10 mouse cellular contexts compared by ENCODE assay signal in genomic region chr2:31130815-31131299, GRCm38 (mm10). TPM values are rescaled to one million over a fixed set of nuclear protein-coding genes. Genes with fewer than 3 reads are reported as not detected.
DNase-seq lines count a peak whose midpoint lies in the region; ATAC-seq and TF ChIP-seq lines count a peak whose summit lies in the region.
"Had no signal": no experiment of that assay in that cellular context is flagged by ENCODE, and none has a peak within 500 bp of the region (broad histone marks: within the 10 kb centered on the region; RNA-seq: fewer than 3 reads in every experiment).

No protein-coding gene starts in this region.

- H3K27me3 ChIP-seq in hindbrain, embryonic 13.5 days, result no peaks in the 10 kb centered on the region
- H3K27me3 ChIP-seq in hindbrain, embryonic 12.5 days, result no peaks in the 10 kb centered on the region
- H3K27me3 ChIP-seq in MEL (ENCODE audit: control insufficient read depth in 1 of 2, insufficient read depth in 2 of 2, low read length in 2 of 2), result no peaks in the 10 kb centered on the region
- H3K27me3 ChIP-seq in stomach, embryonic 14.5 days (ENCODE audit: control insufficient read depth, insufficient read depth, low read length), result no peaks in the 10 kb centered on the region
- H3K27me3 ChIP-seq in forebrain, postnatal 0 days (ENCODE audit: insufficient read depth, low read length), result no peaks in the 10 kb centered on the region

- TF ChIP-seq EP300 in MEL (IDR thresholded peaks at IDR 0.05; ENCODE audit: low read depth in 1 of 2, low read length in 2 of 2), result peak; percentile 8 to 26; a peak in 1 of 4 replicates

- H3K4me3 ChIP-seq in hindbrain, embryonic 13.5 days, result no peak overlapping the region
- no peak overlapping the region for H3K4me3 ChIP-seq in hindbrain, embryonic 12.5 days
- H3K4me3 ChIP-seq in MEL (ENCODE audit: control insufficient read depth in 1 of 2, insufficient read depth in 1 of 2, low read depth in 2 of 2, low read length in 2 of 2), result no peak overlapping the region
- no peak overlapping the region for H3K4me3 ChIP-seq in stomach, embryonic 14.5 days (ENCODE audit: low read depth, low read length)
- H3K4me3 ChIP-seq in forebrain, postnatal 0 days (ENCODE audit: low read depth, low read length), result no peak overlapping the region
- H3K4me3 ChIP-seq: myocyte had no signal

- no peak for TF ChIP-seq RAD21 in MEL (IDR thresholded peaks at IDR 0.05; ENCODE audit: low read depth, low read length)

- TF ChIP-seq POLR2A in MEL (IDR thresholded peaks at IDR 0.05; ENCODE audit: control insufficient read depth in 1 of 2, insufficient read depth in 1 of 2, low read depth in 1 of 2, low read length in 2 of 2, poor library complexity in 1 of 2), result no peak

- no peaks in the 10 kb centered on the region for H3K36me3 ChIP-seq in hindbrain, embryonic 13.5 days
- no peaks in the 10 kb centered on the region for H3K36me3 ChIP-seq in hindbrain, embryonic 12.5 days
- peaks cover 0 to 16% of the 10 kb centered on the region in 2 experiments; a peak in 2 of 4 replicates for H3K36me3 ChIP-seq in MEL (ENCODE audit: control insufficient read depth in 1 of 2, insufficient read depth in 2 of 2, low read length in 2 of 2)
- no peaks in the 10 kb centered on the region for H3K36me3 ChIP-seq in stomach, embryonic 14.5 days (ENCODE audit: control insufficient read depth, insufficient read depth, low read length)
- no peaks in the 10 kb centered on the region for H3K36me3 ChIP-seq in forebrain, postnatal 0 days (ENCODE audit: insufficient read depth)

- 76% methylated on average over 8 of the region's 8 CpGs for WGBS in hindbrain, embryonic 13.5 days
- WGBS in hindbrain, embryonic 12.5 days, result 82% methylated on average over 8 of the region's 8 CpGs
- 69% methylated on average over 8 of the region's 8 CpGs for WGBS in stomach, embryonic 14.5 days
- 80% methylated on average over 8 of the region's 8 CpGs for WGBS in forebrain, postnatal 0 days

- H3K4me2 ChIP-seq in hindbrain, embryonic 13.5 days, result no peak overlapping the region
- no peak overlapping the region for H3K4me2 ChIP-seq in hindbrain, embryonic 12.5 days (replicated peaks)
- no peak overlapping the region for H3K4me2 ChIP-seq in stomach, embryonic 14.5 days (replicated peaks; ENCODE audit: low read depth, low read length)
- no peak overlapping the region for H3K4me2 ChIP-seq in forebrain, postnatal 0 days (ENCODE audit: low read depth)

- no peak overlapping the region for H3K9ac ChIP-seq in hindbrain, embryonic 13.5 days
- H3K9ac ChIP-seq in hindbrain, embryonic 12.5 days, result no peak overlapping the region
- peak overlapping the region; percentile 6; the same call in 1 of the 2 replicates for H3K9ac ChIP-seq in MEL (ENCODE audit: control insufficient read depth, low read depth, low read length, poor library complexity, severe bottlenecking)
- no peak overlapping the region for H3K9ac ChIP-seq in stomach, embryonic 14.5 days (replicated peaks; ENCODE audit: low read depth, low read length)
- no peak overlapping the region for H3K9ac ChIP-seq in forebrain, postnatal 0 days

- H3K4me1 ChIP-seq in hindbrain, embryonic 13.5 days (replicated peaks), result peaks cover 23% of the 10 kb centered on the region
- H3K4me1 ChIP-seq in hindbrain, embryonic 12.5 days, result peaks cover 13% of the 10 kb centered on the region; the same call in 1 of the 2 replicates
- peaks cover 16 to 32% of the 10 kb centered on the region in 2 experiments for H3K4me1 ChIP-seq in MEL (ENCODE audit: control insufficient read depth in 1 of 2, insufficient read depth in 2 of 2, low read length in 2 of 2)
- H3K4me1 ChIP-seq in stomach, embryonic 14.5 days (ENCODE audit: control insufficient read depth, insufficient read depth, low read length), result peaks cover 28% of the 10 kb centered on the region
- H3K4me1 ChIP-seq in forebrain, postnatal 0 days (ENCODE audit: insufficient read depth), result no peaks in the 10 kb centered on the region

- ATAC-seq in hindbrain, embryonic 13.5 days (ENCODE audit: low FRiP score), result no peak
- ATAC-seq in hindbrain, embryonic 12.5 days (ENCODE audit: low FRiP score), result no peak
- ATAC-seq in stomach, embryonic 14.5 days (ENCODE audit: insufficient number of reproducible peaks, insufficient read depth, low FRiP score, low read depth), result no peak; the same call in 1 of the 2 replicates
- ATAC-seq in forebrain, postnatal 0 days, result no peak

- 0 out of 2 replicates have a peak overlapping the region, but pooled peaks have one; percentile 30 for H3K27ac ChIP-seq in hindbrain, embryonic 13.5 days
- H3K27ac ChIP-seq in hindbrain, embryonic 12.5 days, result no peak overlapping the region
- peak overlapping the region; percentile 41; the same call in 1 of the 2 replicates for H3K27ac ChIP-seq in MEL (ENCODE audit: control insufficient read depth, low read depth, low read length)
- peak overlapping the region; percentile 48; the same call in 1 of the 2 replicates for H3K27ac ChIP-seq in stomach, embryonic 14.5 days (ENCODE audit: low read length)
- H3K27ac ChIP-seq in forebrain, postnatal 0 days (ENCODE audit: low read depth, low read length), result no peak overlapping the region

- peak in 2 of 3 experiments; percentile 5 to 13; a peak in 1 of 6 replicates for TF ChIP-seq CTCF in MEL (IDR thresholded peaks at IDR 0.05 in 2 of 3, conservative IDR thresholded peaks at IDR 0.05 in 1 of 3; ENCODE audit: control insufficient read depth in 1 of 3, insufficient read depth in 1 of 3, low read depth in 2 of 3, low read length in 3 of 3, poor library complexity in 1 of 3, severe bottlenecking in 1 of 3)
- TF ChIP-seq CTCF in forebrain, postnatal 0 days (IDR thresholded peaks at IDR 0.05; ENCODE audit: low read depth), result no peak

- DNase-seq in MEL (ENCODE audit: low read depth, low spot score), result peak; percentile 57
- peak; percentile 52 to 65 for DNase-seq in kidney, postnatal 25 days
- DNase-seq in cerebellum, adult 9-11 months, result no peak
- DNase-seq in forebrain, postnatal 0 days, result no peak
- no peak for DNase-seq in cerebellum, adult 11-12 months
- DNase-seq: adrenal gland, postnatal 25 days had no signal

- H3K79me2 ChIP-seq in MEL (ENCODE audit: control insufficient read depth, insufficient read depth, low read length, poor library complexity), result no peaks in the 10 kb centered on the region; the same call in 1 of the 2 replicates

- no peaks in the 10 kb centered on the region for H3K9me3 ChIP-seq in hindbrain, embryonic 13.5 days
- H3K9me3 ChIP-seq in hindbrain, embryonic 12.5 days (replicated peaks), result no peaks in the 10 kb centered on the region
- H3K9me3 ChIP-seq in MEL (replicated peaks; ENCODE audit: insufficient read depth, low read length), result no peaks in the 10 kb centered on the region
- no peaks in the 10 kb centered on the region for H3K9me3 ChIP-seq in stomach, embryonic 14.5 days (ENCODE audit: control insufficient read depth, low read depth, low read length)
- no peaks in the 10 kb centered on the region for H3K9me3 ChIP-seq in forebrain, postnatal 0 days (ENCODE audit: low read length)

TF ChIP-seq in MEL, 35 proteins besides CTCF, POLR2A, EP300 and RAD21:
- TF ChIP-seq CHD1 (IDR thresholded peaks at IDR 0.05; ENCODE audit: low read depth, low read length), result no peak
- 0 out of 2 replicates have a peak, but pooled peaks have one; percentile 7 for TF ChIP-seq SMC3 (IDR thresholded peaks at IDR 0.05; ENCODE audit: low read depth, low read length)
- TF ChIP-seq JUND (IDR thresholded peaks at IDR 0.05; ENCODE audit: low read depth, low read length), result no peak
- TF ChIP-seq MYC (IDR thresholded peaks at IDR 0.05; ENCODE audit: low read depth, low read length), result no peak
- no peak for TF ChIP-seq TCF12 (IDR thresholded peaks at IDR 0.05; ENCODE audit: low read depth, low read length)
- 0 out of 2 replicates have a peak, but pooled peaks have one; percentile 33 for TF ChIP-seq SIN3A (IDR thresholded peaks at IDR 0.05; ENCODE audit: low read length)
- TF ChIP-seq MAFK (IDR thresholded peaks at IDR 0.05; ENCODE audit: borderline replicate concordance, low read depth, low read length), result 0 out of 2 replicates have a peak, but pooled peaks have one; percentile 27

RNA-seq across cellular contexts. Expression of gene Fnbp1, which starts 11.0 kb away (rescaled TPM):
- polyA plus RNA-seq in hindbrain, embryonic 13.5 days (2015; fragmentation: Nextera tagmentation; extraction: Ambion mirVana), result 20.7 and 21.9 TPM in 2 replicates
- 18.7 and 19.9 TPM in 2 replicates for polyA plus RNA-seq in hindbrain, embryonic 12.5 days (2016; fragmentation: Nextera tagmentation; extraction: Ambion mirVana)
- 3.4 and 4.7 TPM in 2 replicates for total RNA-seq in MEL (2012; rRNA removed)
- 10 to 100 TPM in 1 of 2 experiments, not detected in 1; 17.5 TPM for polyA plus RNA-seq in MEL (2012; ENCODE audit: insufficient read depth in 1 of 2, insufficient read length in 2 of 2, low read depth in 1 of 2, low replicate concordance in 2 of 2, missing spikeins in 1 of 2)
- 36.5 and 39.2 TPM in 2 replicates for polyA plus RNA-seq in stomach, embryonic 14.5 days (2014; fragmentation: Nextera tagmentation; extraction: Ambion mirVana)
- total RNA-seq in forebrain, postnatal 0 days (2014; rRNA removed), result 9.2 and 13.3 TPM in 2 replicates
- polyA plus RNA-seq in forebrain, postnatal 0 days (2015; fragmentation: Nextera tagmentation; extraction: Ambion mirVana), result 9.8 and 20.1 TPM in 2 replicates

RNA-seq across cellular contexts. Expression of gene Gpr107, which starts 21.3 kb away (rescaled TPM):
- 38.1 and 38.2 TPM in 2 replicates for polyA plus RNA-seq in hindbrain, embryonic 13.5 days (2015; fragmentation: Nextera tagmentation; extraction: Ambion mirVana)
- polyA plus RNA-seq in hindbrain, embryonic 12.5 days (2016; fragmentation: Nextera tagmentation; extraction: Ambion mirVana), result 43.1 and 46.6 TPM in 2 replicates
- 18.3 and 20.0 TPM in 2 replicates for total RNA-seq in MEL (2012; rRNA removed)
- 10 to 100 TPM in 1 of 2 experiments, not detected in 1; 16.4 TPM for polyA plus RNA-seq in MEL (2012; ENCODE audit: insufficient read depth in 1 of 2, insufficient read length in 2 of 2, low read depth in 1 of 2, low replicate concordance in 2 of 2, missing spikeins in 1 of 2)
- polyA plus RNA-seq in stomach, embryonic 14.5 days (2014; fragmentation: Nextera tagmentation; extraction: Ambion mirVana), result 33.5 and 39.8 TPM in 2 replicates
- total RNA-seq in forebrain, postnatal 0 days (2014; rRNA removed), result 40.8 and 47.6 TPM in 2 replicates
- 20.3 and 24.0 TPM in 2 replicates for polyA plus RNA-seq in forebrain, postnatal 0 days (2015; fragmentation: Nextera tagmentation; extraction: Ambion mirVana)

Comparison
In these comparisons a context has a peak if more than half of its experiments do, and no peak if none do; other contexts are left out.
1. H3K27ac ChIP-seq: peak in hindbrain, embryonic 13.5 days (single experiment), MEL (single experiment) and stomach, embryonic 14.5 days (single experiment); none in hindbrain, embryonic 12.5 days (single experiment) and forebrain, postnatal 0 days (single experiment).
2. DNase-seq: peak in MEL (single experiment) and kidney, postnatal 25 days (2 of 2); none in cerebellum, adult 9-11 months (single experiment), forebrain, postnatal 0 days (single experiment) and cerebellum, adult 11-12 months (single experiment).